Mouse (Mus musculus) forebrain, postnatal 0 days (tissue): Measurements from ENCODE around the gene Adk. TPM values are rescaled to one million over a fixed set of nuclear protein-coding genes. Genes with fewer than 3 reads are reported as not detected.

Experiments
- ATAC-seq: fragments of 200-750 bp; cut with Nextera tagmentation; 2 replicates; pipeline ENCODE4 v1.8.0; 2017; ENCODE audit warnings: mild to moderate bottlenecking, moderate library complexity
- DNase-seq: peaks from one replicate; pipeline ENCODE4 v3.0.0-alpha.2; 2015
- H3K27ac ChIP-seq: fragments of 300-500 bp; sonication (generic); 2 replicates; pipeline ENCODE4 v1.5.1; 2014; ENCODE audit warnings: low read depth, mild to moderate bottlenecking, antibody characterized with exemption, low read length, moderate library complexity, mixed read lengths
- H3K27me3 ChIP-seq: fragments of 300-500 bp; sonication (generic); 2 replicates; pipeline ENCODE4 v1.6.1; 2014; ENCODE audit warnings: mild to moderate bottlenecking, low read length, mixed read lengths; ENCODE audit not compliant: insufficient read depth
- H3K36me3 ChIP-seq: fragments of 300-500 bp; sonication (generic); 2 replicates; pipeline ENCODE4 v1.6.1; 2014; ENCODE audit warnings: mild to moderate bottlenecking, moderate library complexity; ENCODE audit not compliant: insufficient read depth
- H3K4me1 ChIP-seq: fragments of 300-500 bp; sonication (generic); 2 replicates; pipeline ENCODE4 v1.6.1; 2014; ENCODE audit warnings: antibody characterized with exemption; ENCODE audit not compliant: insufficient read depth
- H3K4me2 ChIP-seq: fragments of 300-500 bp; sonication (generic); 2 replicates; pipeline ENCODE4 v1.6.1; 2014; ENCODE audit warnings: low read depth, mild to moderate bottlenecking, moderate library complexity
- H3K4me3 ChIP-seq: fragments of 300-500 bp; sonication (generic); 2 replicates; pipeline ENCODE4 v1.5.1; 2014; ENCODE audit warnings: low read depth, low read length, mixed read lengths
- H3K9ac ChIP-seq: fragments of 300-500 bp; sonication (generic); 2 replicates; pipeline ENCODE4 v1.6.1; 2014; ENCODE audit warnings: mild to moderate bottlenecking
- H3K9me3 ChIP-seq: fragments of 300-500 bp; sonication (generic); 2 replicates; pipeline ENCODE4 v1.6.1; 2016; ENCODE audit warnings: low read length
- CTCF ChIP-seq: sonication (generic); IDR thresholded peaks from 2 replicates; pipeline ENCODE4 v1.5.1; 2016; ENCODE audit warnings: antibody characterized with exemption, control low read depth, low read depth
- WGBS: fragments of 180-500 bp; shearing (Covaris S2); extraction: QIAGEN DNeasy Blood & Tissue Kit; methylation state at CpG from one replicate; pipeline ENCODE4 v1.1.7; 2014; 5-methylcytosine and 5-hydroxymethylcytosine counted together
- polyA plus RNA-seq: library from polyadenylated mRNA; unstranded; fragments of >200 nt; fragmentation: Nextera tagmentation; extraction: Ambion mirVana; gene quantifications from 2 replicates; pipeline ENCODE4 v1.2.1, GENCODE M21; 2015
- total RNA-seq: library from RNA; depleted of rRNA; stranded (reverse); fragments of >200 nt; gene quantifications from 2 replicates; pipeline ENCODE4 v1.2.3, GENCODE M21; 2014

The Adk gene
- total and polyA plus RNA-seq, 2 experiments from 2014 or later = 55.5 to 66.7 TPM

GRCm38 (mm10) chr14:21064321-21064720 lies 11.9 kb downstream of the Adk start:
- ATAC-seq (no peak), DNase-seq (no peak)
- Histone ChIP-seq H3K27me3 (no peaks in the 10 kb centered on the region), H3K9me3 (no peaks in the 10 kb centered on the region), H3K9ac (no peak overlapping the region), H3K4me2 (no peak overlapping the region), H3K27ac (no peak overlapping the region), H3K4me1 (0 out of 2 replicates have a peak, but pooled peaks cover 2% of the 10 kb centered on the region), H3K4me3 (no peak overlapping the region), H3K36me3 (no peaks in the 10 kb centered on the region)
- 29% methylated on average over 1 of the region's 1 CpGs for WGBS
- no peak for TF ChIP-seq CTCF

- Histone ChIP-seq H3K9ac (no peak overlapping the region), H3K4me1 (0 out of 2 replicates have a peak, but pooled peaks cover 2% of the 10 kb centered on the region), H3K27ac (no peak overlapping the region), H3K36me3 (no peaks in the 10 kb centered on the region), H3K4me2 (no peak overlapping the region), H3K27me3 (no peaks in the 10 kb centered on the region), H3K4me3 (no peak overlapping the region), H3K9me3 (no peaks in the 10 kb centered on the region)
- DNase-seq (no peak), ATAC-seq (no peak)
- 71% methylated on average over 8 of the region's 8 CpGs for WGBS
- no peak for TF ChIP-seq CTCF
Observed at GRCm38 (mm10) chr14:21065490-21066162, 13.3 kb downstream of the Adk start.

- H3K4me1 ChIP-seq = 0 out of 2 replicates have a peak, but pooled peaks cover 2% of the 10 kb centered on the region
- peak; percentile 24; the same call in 1 of the 2 replicates for TF ChIP-seq CTCF
- ATAC-seq (no peak), DNase-seq (no peak)
- H3K4me2 ChIP-seq = no peak overlapping the region
- no peak overlapping the region for H3K9ac ChIP-seq
- no peaks in the 10 kb centered on the region for H3K36me3 ChIP-seq
- no peak overlapping the region for H3K4me3 ChIP-seq
- 92% methylated on average over 5 of the region's 5 CpGs for WGBS
- no peak overlapping the region for H3K27ac ChIP-seq
- H3K27me3 ChIP-seq = no peaks in the 10 kb centered on the region
- H3K9me3 ChIP-seq = no peaks in the 10 kb centered on the region
Observed at GRCm38 (mm10) chr14:21069594-21069993, 17.2 kb downstream of the Adk start.

- 74% methylated on average over 3 of the region's 3 CpGs for WGBS
Observed at GRCm38 (mm10) chr14:21073981-21074380, 21.6 kb downstream of the Adk start.

GRCm38 (mm10) chr14:21074398-21075320 lies 22.3 kb downstream of the Adk start:
- H3K4me2 ChIP-seq = no peak overlapping the region
- H3K9ac ChIP-seq = no peak overlapping the region
- H3K27ac ChIP-seq = no peak overlapping the region
- H3K4me3 ChIP-seq = no peak overlapping the region
- H3K36me3 ChIP-seq = no peaks in the 10 kb centered on the region
- no peak for TF ChIP-seq CTCF
- H3K27me3 ChIP-seq = no peaks in the 10 kb centered on the region
- DNase-seq = no peak
- ATAC-seq = no peak
- 0 out of 2 replicates have a peak, but pooled peaks cover 4% of the 10 kb centered on the region for H3K4me1 ChIP-seq
- H3K9me3 ChIP-seq = no peaks in the 10 kb centered on the region
- WGBS = 60% methylated on average over 11 of the region's 11 CpGs

More at GRCm38 (mm10) chr14:21073981-21074380, 21.6 kb downstream of the Adk start:
- Histone ChIP-seq H3K4me3 (no peak overlapping the region), H3K9ac (no peak overlapping the region), H3K27ac (no peak overlapping the region), H3K9me3 (no peaks in the 10 kb centered on the region), H3K27me3 (no peaks in the 10 kb centered on the region), H3K36me3 (no peaks in the 10 kb centered on the region), H3K4me2 (no peak overlapping the region), H3K4me1 (0 out of 2 replicates have a peak, but pooled peaks cover 4% of the 10 kb centered on the region)
- ATAC-seq = no peak
- DNase-seq = no peak
- TF ChIP-seq CTCF = no peak

- Histone ChIP-seq H3K4me3 (peak overlapping the region; percentile 75), H3K36me3 (no peaks in the 10 kb centered on the region), H3K4me1 (0 out of 2 replicates have a peak, but pooled peaks cover 4% of the 10 kb centered on the region), H3K9me3 (no peaks in the 10 kb centered on the region), H3K27ac (peak overlapping the region; percentile 69), H3K9ac (peak overlapping the region; percentile 75), H3K4me2 (peak overlapping the region; percentile 82), H3K27me3 (no peaks in the 10 kb centered on the region)
- DNase-seq (peak; percentile 88), ATAC-seq (peak; percentile 97)
- no peak for TF ChIP-seq CTCF
- WGBS = 1% methylated on average over 59 of the region's 59 CpGs
Observed at GRCm38 (mm10) chr14:21075751-21076500, 23.6 kb downstream of the Adk start.
